Mouse (Mus musculus) hematopoietic stem cell, adult 5-6 weeks (primary cell): ENCODE measurements around the gene Suv39h1. TPM values are rescaled to one million over a fixed set of nuclear protein-coding genes. Genes with fewer than 3 reads are reported as not detected.
A peak's percentile ranks its signal among the peaks of the same experiment; 100 is the strongest.
"Not testable (repeated sequence)": the region's sequence is repeated elsewhere in the genome, so short reads cannot be mapped to it uniquely, and the experiment has no call there.

Experiments
- ATAC-seq, 2 experiments: fragments of 125-278 bp in 1 of 2; replicated peaks in 1 of 2; 2 replicates each; pipeline ENCODE4 v1.8.0; 2016 to 2017; ENCODE audit warnings: inconsistent platforms in 2 of 2, mild to moderate bottlenecking in 2 of 2, moderate number of reproducible peaks in 2 of 2, low read depth in 1 of 2, moderate TSS enrichment in 1 of 2; ENCODE audit not compliant: low FRiP score in 2 of 2, poor library complexity in 2 of 2, severe bottlenecking in 2 of 2, insufficient read depth in 1 of 2, low TSS enrichment in 1 of 2
- total RNA-seq: library from RNA; stranded (forward); fragments of 172-1452, 232-1000 nt; gene quantifications from 2 replicates; pipeline ENCODE4 v1.2.3, GENCODE M21; 2017

Suv39h1 gene
- 51.2 and 65.4 TPM in 2 replicates for total RNA-seq

DNA sequence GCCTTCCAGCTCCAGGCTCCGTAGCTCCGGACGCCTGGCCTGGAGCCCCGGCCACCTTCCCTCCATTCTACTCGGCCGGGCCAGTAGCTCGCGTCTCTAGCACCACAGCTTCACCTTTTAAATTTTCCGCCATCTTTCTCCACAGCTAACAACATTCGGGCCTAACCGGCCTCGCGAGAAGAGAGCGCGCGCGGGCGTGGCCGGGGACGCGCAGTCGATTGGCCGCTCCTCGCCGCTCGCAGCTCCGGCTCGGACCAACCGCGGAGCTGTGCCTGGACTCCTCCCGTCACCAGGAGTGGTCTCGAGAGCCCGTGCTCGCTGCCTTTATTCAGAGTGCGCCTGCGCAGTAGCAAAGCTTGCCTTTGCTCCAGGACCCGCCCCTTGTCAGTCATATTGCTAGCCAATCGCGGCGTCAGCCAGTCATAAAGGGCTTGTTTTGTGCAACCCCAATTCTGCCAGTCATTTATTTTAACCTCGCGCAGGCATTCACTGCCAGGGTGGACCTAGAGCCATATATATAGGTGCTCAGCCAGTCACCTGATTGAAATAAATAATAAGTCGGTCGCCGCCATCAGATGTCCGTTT, at the start of gene Suv39h1:
Suv39h1 (minus strand) TSS at position 331 of the 585 bp plus-strand sequence.
- ATAC-seq, result peak; percentile 96 to 98

DNA sequence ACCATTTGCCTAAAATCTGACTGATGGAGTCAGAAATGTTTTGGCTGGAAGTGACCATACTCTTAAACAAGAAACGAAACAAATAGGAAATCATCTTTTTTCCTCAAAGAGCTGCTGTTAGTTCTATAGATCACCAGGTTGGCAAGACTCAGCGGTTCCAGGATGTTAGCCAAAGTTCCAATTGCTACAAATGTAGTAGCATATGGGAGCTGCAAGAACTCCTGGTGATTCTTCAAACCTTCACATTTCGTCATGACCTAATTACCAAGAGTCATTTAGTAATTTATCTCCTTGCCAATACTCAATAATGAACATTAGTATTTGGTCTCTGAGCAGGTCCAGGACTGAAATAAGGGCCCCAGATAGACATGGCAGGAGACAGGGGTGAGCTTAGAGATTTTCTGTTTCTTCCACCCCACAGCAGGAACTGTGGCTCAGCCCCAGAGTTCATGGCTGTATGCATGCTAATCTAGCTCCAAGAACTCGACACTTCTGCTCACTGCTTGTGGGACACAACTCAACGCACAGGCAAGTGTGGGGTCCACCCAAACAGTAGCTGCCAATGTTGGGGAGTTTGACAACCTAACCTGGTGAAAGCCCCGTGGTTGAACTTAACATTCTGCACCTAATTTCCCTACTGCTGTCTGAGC, 49.4 kb upstream of the Suv39h1 start:
- no peak for ATAC-seq

GRCm38 (mm10) chrX:8117264-8117663, 42.7 kb upstream of the Suv39h1 start:
- ATAC-seq, result no peak

DNA sequence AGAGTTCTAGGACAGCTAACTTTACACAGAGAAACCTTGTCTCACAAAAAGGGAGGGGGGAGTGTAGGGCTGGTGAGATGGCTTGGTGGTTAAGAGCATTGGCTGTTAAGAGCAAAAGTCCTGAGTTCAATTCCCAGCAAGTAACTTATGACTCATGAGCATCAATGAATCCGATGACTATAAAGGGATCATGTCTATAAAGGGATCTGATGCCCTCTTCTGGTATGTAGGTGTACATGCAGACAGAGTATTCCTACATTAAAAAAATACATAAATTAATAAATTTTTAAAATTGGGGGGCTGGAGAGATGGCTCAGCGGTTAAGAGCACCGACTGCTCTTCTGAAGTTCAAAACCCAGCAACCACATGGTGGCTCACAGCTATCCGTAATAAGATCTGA, 40.7 kb upstream of the Suv39h1 start:
- ATAC-seq, result no peak

GRCm38 (mm10) chrX:8105019-8105418, 30.5 kb upstream of the Suv39h1 start:
- ATAC-seq, result no peak

GRCm38 (mm10) chrX:8102213-8102668, 27.7 kb upstream of the Suv39h1 start:
- ATAC-seq, result no peak; a peak in 1 of 4 replicates

- no peak for ATAC-seq
Measured at GRCm38 (mm10) chrX:8101017-8101416, 26.5 kb upstream of the Suv39h1 start.

DNA sequence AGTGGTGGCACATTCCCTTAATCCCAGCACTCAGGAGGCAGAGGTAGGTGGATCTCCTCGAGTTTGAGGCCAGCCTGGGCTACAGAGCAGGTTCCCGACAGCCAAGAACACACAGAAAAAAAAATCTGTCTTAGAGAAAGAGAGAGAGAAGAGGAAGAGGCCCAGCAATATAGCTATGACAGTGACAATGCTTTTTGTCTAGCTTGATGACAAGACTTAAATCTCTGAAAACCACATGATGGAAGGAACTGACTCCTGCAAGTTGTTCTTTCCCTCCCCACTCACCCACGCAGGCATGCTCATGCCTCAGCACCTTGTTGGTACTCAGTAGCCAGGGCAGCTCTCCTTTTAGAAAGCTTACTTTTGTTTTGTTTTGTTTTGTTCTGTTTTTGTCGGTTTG, 24.9 kb upstream of the Suv39h1 start:
- no peak for ATAC-seq

DNA sequence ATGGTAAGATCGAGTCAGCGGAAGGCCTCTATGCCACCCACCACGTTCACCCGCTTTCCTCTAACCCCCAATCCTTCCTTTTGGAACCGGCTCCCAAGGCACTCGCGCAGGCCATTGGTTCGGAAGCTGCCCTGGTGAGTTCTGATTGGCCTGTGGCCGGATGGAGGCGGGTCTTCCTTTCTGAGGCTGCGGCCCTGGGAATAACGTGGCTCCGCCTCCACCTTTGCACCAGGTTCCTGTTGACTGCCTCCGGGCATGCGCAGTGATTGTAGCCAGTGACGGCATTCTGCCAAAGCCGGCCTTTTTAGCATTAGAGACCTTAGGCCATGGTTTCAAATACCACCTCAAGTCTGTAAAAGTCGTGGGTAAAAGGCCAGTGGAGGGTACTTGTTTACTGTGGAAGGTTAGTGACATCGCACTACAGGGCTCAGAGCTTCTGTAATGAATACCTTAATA, 22.3 kb upstream of the Suv39h1 start:
- peak; percentile 91 to 99 for ATAC-seq

- peak; percentile 87 to 88 for ATAC-seq
Measured at GRCm38 (mm10) chrX:8096068-8096786, 21.7 kb upstream of the Suv39h1 start.

DNA sequence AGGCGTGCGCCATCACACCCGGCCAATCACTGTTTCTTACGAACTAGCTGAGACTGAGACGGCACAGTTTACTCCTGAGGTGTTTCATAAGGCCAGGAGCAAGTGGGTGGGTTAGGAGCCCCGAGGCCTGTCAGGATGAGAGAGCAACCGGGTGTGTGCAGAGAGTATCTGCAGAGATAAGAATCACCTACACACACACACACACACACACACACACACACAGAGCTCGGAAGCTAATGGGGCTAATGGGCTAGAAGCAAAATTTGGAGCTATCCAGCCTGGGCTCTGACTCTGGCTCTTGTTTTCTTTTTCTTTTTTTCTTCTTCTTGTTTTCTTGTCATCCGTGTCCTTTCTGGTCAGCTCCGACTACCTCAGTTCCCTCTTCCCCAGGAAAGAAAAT, 21.0 kb upstream of the Suv39h1 start:
- no peak for ATAC-seq

- ATAC-seq, result not testable (repeated sequence)
Measured at GRCm38 (mm10) chrX:8090954-8091347, 16.4 kb upstream of the Suv39h1 start.

GRCm38 (mm10) chrX:8090346-8090953, 15.9 kb upstream of the Suv39h1 start, which contains the start of gene Was:
Gene Was, minus strand, starts transcription at chrX:8090498.
- peak; percentile 96 to 97 for ATAC-seq

DNA sequence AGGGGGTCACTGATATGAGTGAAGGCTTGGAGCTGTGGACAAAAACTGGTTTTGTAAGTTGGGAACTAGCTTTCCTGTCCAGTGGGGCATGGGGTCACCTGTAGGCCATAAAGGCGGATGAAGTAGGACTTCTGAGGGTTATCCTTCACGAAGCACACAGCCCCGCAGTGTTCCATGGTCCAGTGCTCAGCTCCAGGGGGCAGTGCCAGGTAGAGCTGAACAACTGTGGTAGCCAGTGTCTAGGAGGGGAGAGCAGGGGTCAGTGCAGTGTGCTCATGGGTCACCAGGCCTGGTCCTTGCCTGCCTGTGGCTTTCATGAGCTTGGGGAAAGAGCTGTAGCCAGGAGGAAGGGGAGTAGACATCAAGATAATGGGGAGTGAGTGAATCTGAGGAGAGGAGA, 15.2 kb upstream of the Suv39h1 start:
- ATAC-seq, result no peak

DNA sequence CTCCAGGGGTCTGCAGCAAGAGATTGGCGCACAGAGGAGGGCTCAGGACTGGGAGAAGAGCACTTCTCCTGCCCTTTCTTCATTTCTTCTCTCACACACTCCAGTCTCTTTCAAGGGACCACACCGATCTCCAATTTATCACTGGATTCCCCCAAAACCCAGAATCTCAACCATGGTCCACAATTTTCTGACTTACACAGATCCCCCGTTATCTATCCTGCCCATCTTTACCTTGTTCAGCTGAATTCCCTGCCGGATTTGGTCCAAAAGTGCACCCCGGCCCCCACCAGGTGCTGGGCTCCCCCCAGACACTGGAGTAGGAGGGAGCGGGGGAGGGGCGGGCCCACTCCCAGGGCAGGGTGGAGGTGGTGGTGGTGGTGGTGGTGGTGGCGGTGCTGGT, 11.1 kb upstream of the Suv39h1 start:
- ATAC-seq, result no peak

DNA sequence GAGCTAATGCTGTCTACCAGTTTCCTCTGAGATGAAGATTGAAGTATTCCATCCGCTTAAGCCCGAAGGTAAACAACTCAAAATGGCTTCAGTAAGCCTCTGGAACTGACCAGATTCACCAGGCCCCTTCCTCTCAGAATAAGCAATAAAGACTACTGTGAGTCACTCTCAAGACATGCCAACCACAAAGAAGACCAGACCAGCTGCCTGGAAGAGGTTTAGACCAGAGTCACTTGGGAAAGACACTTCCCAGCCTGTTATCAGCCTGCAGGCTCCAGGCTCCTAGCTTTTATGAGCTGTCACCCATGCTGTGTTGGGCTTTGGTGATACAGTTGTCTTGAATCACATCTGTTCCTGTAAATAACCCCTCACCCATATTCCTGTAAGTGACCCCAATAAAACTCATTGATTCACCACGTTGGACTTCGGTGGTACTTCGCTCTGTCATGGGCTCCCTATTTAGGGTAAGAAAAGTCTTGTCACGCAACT, 10.3 kb upstream of the Suv39h1 start:
- no peak for ATAC-seq

GRCm38 (mm10) chrX:8075104-8075503, 544 bp upstream of the Suv39h1 start:
- ATAC-seq, result 0 out of 4 replicates have a peak, but pooled peaks of 1 of the 2 experiments have one; percentile 1
